Mouse (Mus musculus) erythroblast, embryonic 14.5 days (primary cell): Measurements from ENCODE around the gene Crabp1. TPM values are rescaled to one million over a fixed set of nuclear protein-coding genes. Genes with fewer than 3 reads are reported as not detected.

Experiments used
- H3K27me3 ChIP-seq: 2 replicates; pipeline ENCODE4 v1.6.1; 2012; ENCODE audit warnings: inconsistent platforms; ENCODE audit not compliant: control insufficient read depth
- H3K36me3 ChIP-seq: 2 replicates; pipeline ENCODE4 v1.6.1; 2012; ENCODE audit warnings: mild to moderate bottlenecking, inconsistent platforms; ENCODE audit not compliant: control insufficient read depth
- H3K4me1 ChIP-seq: 2 replicates; pipeline ENCODE4 v1.6.1; 2012; ENCODE audit warnings: inconsistent platforms; ENCODE audit not compliant: control insufficient read depth
- H3K4me3 ChIP-seq: replicated peaks from 2 replicates; pipeline ENCODE3; 2012; ENCODE audit warnings: moderate library complexity, mild to moderate bottlenecking, inconsistent platforms
- H3K9me3 ChIP-seq: 2 replicates; pipeline ENCODE4 v1.6.1; 2012; ENCODE audit warnings: low read length, inconsistent platforms, mixed read lengths; ENCODE audit not compliant: control insufficient read depth
- GATA1 ChIP-seq: IDR thresholded peaks from 2 replicates; pipeline ENCODE4 v1.6.1; 2012; ENCODE audit warnings: low read length, inconsistent platforms, mixed read lengths
- TAL1 ChIP-seq: IDR thresholded peaks from 3 replicates; pipeline ENCODE4 v1.6.1; 2012; ENCODE audit warnings: low read length, inconsistent platforms, mixed read lengths
- polyA plus RNA-seq: library from polyadenylated mRNA; stranded (reverse); fragments of >175 nt; gene quantifications from 2 replicates; pipeline ENCODE4 v1.2.3, GENCODE M21; 2012

The Crabp1 gene
- polyA plus RNA-seq, 1 experiment, result not detected

- peak overlapping the region; percentile 32 for H3K4me3 ChIP-seq
- no peak for TF ChIP-seq TAL1
- TF ChIP-seq GATA1, result no peak
- peaks cover 34% of the 10 kb centered on the region for H3K4me1 ChIP-seq
- peaks cover 3% of the 10 kb centered on the region for H3K36me3 ChIP-seq
- no peaks in the 10 kb centered on the region for H3K9me3 ChIP-seq
- 0 out of 2 replicates have a peak, but pooled peaks cover 2% of the 10 kb centered on the region for H3K27me3 ChIP-seq
Measured at GRCm38 (mm10) chr9:54736284-54736701, 28.3 kb upstream of the Crabp1 start.

GRCm38 (mm10) chr9:54738376-54738775 is 26.2 kb upstream of the Crabp1 start:
- H3K9me3 ChIP-seq, result no peaks in the 10 kb centered on the region
- peaks cover 20% of the 10 kb centered on the region for H3K4me1 ChIP-seq
- H3K27me3 ChIP-seq, result 0 out of 2 replicates have a peak, but pooled peaks cover 2% of the 10 kb centered on the region
- H3K36me3 ChIP-seq, result no peaks in the 10 kb centered on the region
- H3K4me3 ChIP-seq, result no peak overlapping the region
- TF ChIP-seq TAL1 (no peak), GATA1 (no peak)

- Histone ChIP-seq H3K4me3 (no peak overlapping the region), H3K27me3 (no peaks in the 10 kb centered on the region), H3K36me3 (no peaks in the 10 kb centered on the region), H3K9me3 (no peaks in the 10 kb centered on the region), H3K4me1 (no peaks in the 10 kb centered on the region)
- TF ChIP-seq GATA1 (no peak), TAL1 (no peak)
Measured at GRCm38 (mm10) chr9:54743891-54744290, 20.7 kb upstream of the Crabp1 start.

- H3K4me1 ChIP-seq, result no peaks in the 10 kb centered on the region
- no peak overlapping the region for H3K4me3 ChIP-seq
- H3K36me3 ChIP-seq, result no peaks in the 10 kb centered on the region
- H3K9me3 ChIP-seq, result no peaks in the 10 kb centered on the region
- no peaks in the 10 kb centered on the region for H3K27me3 ChIP-seq
- TF ChIP-seq GATA1, result no peak
- no peak for TF ChIP-seq TAL1
Measured at GRCm38 (mm10) chr9:54745740-54746370, 18.7 kb upstream of the Crabp1 start.

- no peaks in the 10 kb centered on the region for H3K9me3 ChIP-seq
- no peak overlapping the region for H3K4me3 ChIP-seq
- H3K27me3 ChIP-seq, result peaks cover 2% of the 10 kb centered on the region; the same call in 1 of the 2 replicates
- no peak for TF ChIP-seq TAL1
- TF ChIP-seq GATA1, result no peak
- H3K4me1 ChIP-seq, result peaks cover 5% of the 10 kb centered on the region
- H3K36me3 ChIP-seq, result no peaks in the 10 kb centered on the region
Measured at GRCm38 (mm10) chr9:54750215-54750981, 14.2 kb upstream of the Crabp1 start.

- no peak for TF ChIP-seq GATA1
- TF ChIP-seq TAL1, result no peak
- no peaks in the 10 kb centered on the region for H3K9me3 ChIP-seq
- no peaks in the 10 kb centered on the region for H3K36me3 ChIP-seq
- peaks cover 5% of the 10 kb centered on the region for H3K4me1 ChIP-seq
- peaks cover 2% of the 10 kb centered on the region; the same call in 1 of the 2 replicates for H3K27me3 ChIP-seq
- no peak overlapping the region for H3K4me3 ChIP-seq
Measured at GRCm38 (mm10) chr9:54751684-54752083, 12.9 kb upstream of the Crabp1 start.

- peaks cover 4% of the 10 kb centered on the region; the same call in 1 of the 2 replicates for H3K27me3 ChIP-seq
- TF ChIP-seq GATA1 (no peak), TAL1 (no peak)
- H3K9me3 ChIP-seq, result no peaks in the 10 kb centered on the region
- H3K36me3 ChIP-seq, result no peaks in the 10 kb centered on the region
- H3K4me1 ChIP-seq, result peaks cover 5% of the 10 kb centered on the region
- no peak overlapping the region for H3K4me3 ChIP-seq
Measured at GRCm38 (mm10) chr9:54752201-54752943, 12.2 kb upstream of the Crabp1 start.

GRCm38 (mm10) chr9:54752944-54753295 is 11.6 kb upstream of the Crabp1 start:
- TF ChIP-seq TAL1 (no peak), GATA1 (no peak)
- Histone ChIP-seq H3K36me3 (no peaks in the 10 kb centered on the region), H3K4me1 (peaks cover 5% of the 10 kb centered on the region), H3K4me3 (no peak overlapping the region), H3K27me3 (peaks cover 4% of the 10 kb centered on the region; the same call in 1 of the 2 replicates), H3K9me3 (no peaks in the 10 kb centered on the region)

- TF ChIP-seq TAL1, result no peak
- no peak for TF ChIP-seq GATA1
- Histone ChIP-seq H3K4me1 (no peaks in the 10 kb centered on the region), H3K9me3 (no peaks in the 10 kb centered on the region), H3K27me3 (peaks cover 37% of the 10 kb centered on the region), H3K4me3 (no peak overlapping the region), H3K36me3 (no peaks in the 10 kb centered on the region)
Measured at GRCm38 (mm10) chr9:54759592-54759991, 5.0 kb upstream of the Crabp1 start.
